ENCODE assay signal across 14 mouse cellular contexts in the genomic region with DNA sequence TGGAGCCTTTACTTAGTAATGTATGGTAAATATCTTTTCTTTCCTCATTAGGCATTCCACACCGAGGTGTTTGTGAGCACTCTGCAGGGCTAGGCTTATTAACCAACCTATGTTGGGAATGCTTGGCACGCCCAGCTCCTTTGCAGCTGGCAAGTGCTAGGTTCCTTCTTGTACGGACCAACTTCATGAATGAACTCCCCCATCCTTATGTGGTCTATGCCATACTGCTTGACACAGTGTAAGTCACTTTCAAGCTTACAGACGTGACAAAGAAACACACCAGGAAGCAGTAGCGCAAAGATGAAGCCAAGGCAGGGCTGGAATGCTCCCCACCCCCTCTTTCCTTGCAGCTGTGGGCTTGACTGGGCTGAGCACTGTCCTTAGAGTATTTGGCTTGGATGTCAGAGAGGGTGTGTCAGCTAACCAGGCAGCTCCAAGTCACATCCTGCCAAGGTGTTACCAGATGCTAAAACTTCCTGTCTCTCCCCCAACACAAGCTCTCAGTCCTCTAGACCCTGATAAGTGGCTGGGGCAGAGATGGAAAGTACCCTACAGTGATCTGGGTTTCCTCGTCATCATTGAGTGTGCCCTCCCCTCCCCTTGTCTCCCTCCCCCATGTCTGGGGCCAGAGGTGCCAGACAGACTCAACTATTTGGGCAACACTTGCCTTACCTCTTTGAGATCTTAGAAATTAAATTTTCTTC.
DNase-seq lines count a peak whose midpoint lies in the region; ATAC-seq and TF ChIP-seq lines count a peak whose summit lies in the region.
"Had no signal": no experiment of that assay in that cellular context is flagged by ENCODE, and none has a peak within 500 bp of the region (broad histone marks: within the 10 kb centered on the region; RNA-seq: fewer than 3 reads in every experiment).

No protein-coding gene starts in this region.

- H3K9ac ChIP-seq in lung, postnatal 0 days (replicated peaks; ENCODE audit: low read depth): no peak overlapping the region
- no peak overlapping the region for H3K9ac ChIP-seq in stomach, embryonic 16.5 days (ENCODE audit: low read length)
- H3K9ac ChIP-seq: heart, embryonic 12.5 days; hindbrain, embryonic 13.5 days had no signal

- 0 out of 2 replicates have a peak overlapping the region, but pooled peaks have one; percentile 38 for H3K27ac ChIP-seq in lung, postnatal 0 days (ENCODE audit: low read length)
- peak overlapping the region; percentile 23; the same call in 1 of the 2 replicates for H3K27ac ChIP-seq in stomach, embryonic 16.5 days (ENCODE audit: low read length)
- H3K27ac ChIP-seq: hindbrain, embryonic 13.5 days had no signal

- 21% methylated on average over 6 of the region's 6 CpGs for WGBS in lung, postnatal 0 days
- WGBS in stomach, embryonic 16.5 days: 44% methylated on average over 6 of the region's 6 CpGs

- H3K4me1 ChIP-seq in lung, postnatal 0 days (ENCODE audit: insufficient read depth, low read depth, low read length): peaks cover 3% of the 10 kb centered on the region; the same call in 1 of the 2 replicates
- H3K4me1 ChIP-seq in E14TG2a.4 (replicated peaks; ENCODE audit: low read depth, low read length): peaks cover 48% of the 10 kb centered on the region
- H3K4me1 ChIP-seq in stomach, embryonic 16.5 days (ENCODE audit: control insufficient read depth, insufficient read depth, low read length): peaks cover 10% of the 10 kb centered on the region
- H3K4me1 ChIP-seq: hindbrain, embryonic 13.5 days had no signal

- H3K9me3 ChIP-seq in lung, postnatal 0 days (ENCODE audit: low read length): no peaks in the 10 kb centered on the region
- peaks cover 16% of the 10 kb centered on the region for H3K9me3 ChIP-seq in E14TG2a.4 (ENCODE audit: low read length)
- H3K9me3 ChIP-seq in stomach, embryonic 16.5 days (replicated peaks; ENCODE audit: control insufficient read depth, low read length): no peaks in the 10 kb centered on the region
- H3K9me3 ChIP-seq: hindbrain, embryonic 13.5 days had no signal

- H3K4me2 ChIP-seq in lung, postnatal 0 days (replicated peaks; ENCODE audit: low read depth, low read length): no peak overlapping the region
- no peak overlapping the region for H3K4me2 ChIP-seq in stomach, embryonic 16.5 days (ENCODE audit: low read depth, low read length)
- H3K4me2 ChIP-seq: heart, embryonic 12.5 days; hindbrain, embryonic 13.5 days had no signal

- H3K36me3 ChIP-seq in lung, postnatal 0 days (ENCODE audit: insufficient read depth, low read length): no peaks in the 10 kb centered on the region
- H3K36me3 ChIP-seq in E14TG2a.4 (ENCODE audit: insufficient read depth, low read length): no peaks in the 10 kb centered on the region
- H3K36me3 ChIP-seq in stomach, embryonic 16.5 days (ENCODE audit: control insufficient read depth, insufficient read depth, low read length): no peaks in the 10 kb centered on the region
- H3K36me3 ChIP-seq: heart, embryonic 12.5 days; hindbrain, embryonic 13.5 days had no signal

- TF ChIP-seq EP300 in lung, postnatal 0 days (IDR thresholded peaks at IDR 0.05): peak; percentile 60

- ATAC-seq in lung, postnatal 0 days: peak; percentile 92
- peak; percentile 74 for ATAC-seq in inflammation-experienced regulatory T-cells, adult 6 months
- no peak for ATAC-seq in stomach, embryonic 16.5 days (ENCODE audit: insufficient read depth, low FRiP score)
- ATAC-seq in erythroblast, adult 5-6 weeks (replicated peaks; ENCODE audit: low FRiP score, poor library complexity, severe bottlenecking): no peak
- ATAC-seq: forebrain, embryonic 16.5 days had no signal

- no peak overlapping the region for H3K4me3 ChIP-seq in lung, postnatal 0 days (ENCODE audit: low read depth, low read length)
- peak overlapping the region; percentile 45 for H3K4me3 ChIP-seq in E14TG2a.4 (replicated peaks; ENCODE audit: low read length)
- H3K4me3 ChIP-seq in stomach, embryonic 16.5 days (replicated peaks; ENCODE audit: low read length): no peak overlapping the region
- H3K4me3 ChIP-seq: heart, embryonic 12.5 days; hindbrain, embryonic 13.5 days had no signal

- H3K27me3 ChIP-seq in lung, postnatal 0 days (replicated peaks; ENCODE audit: insufficient read depth, low read length): no peaks in the 10 kb centered on the region
- H3K27me3 ChIP-seq in E14TG2a.4 (ENCODE audit: insufficient read depth, low read length): no peaks in the 10 kb centered on the region
- no peaks in the 10 kb centered on the region for H3K27me3 ChIP-seq in stomach, embryonic 16.5 days (ENCODE audit: control insufficient read depth, insufficient read depth, low read length)
- H3K27me3 ChIP-seq: heart, embryonic 12.5 days; hindbrain, embryonic 13.5 days had no signal

- peak; percentile 54 for DNase-seq in lung, postnatal 0 days (ENCODE audit: low spot score)
- no peak for DNase-seq in lung, postnatal 4 days
- DNase-seq in adrenal gland, adult (ENCODE audit: inconsistent age in 2 of 2, low spot score in 1 of 2): no peak
- DNase-seq: adrenal gland, postnatal 14 days; gastrocnemius, postnatal 10 days; kidney, adult 9 months; right cerebral cortex, postnatal 25 days had no signal

- TF ChIP-seq CTCF in lung, postnatal 0 days (IDR thresholded peaks at IDR 0.05): no peak
- no peak for TF ChIP-seq CTCF in E14TG2a.4 (conservative IDR thresholded peaks at IDR 0.05; ENCODE audit: low read length)

Comparison
In these comparisons a context has a peak if more than half of its experiments do, and no peak if none do; other contexts are left out.
1. ATAC-seq: peak in lung, postnatal 0 days (single experiment) and inflammation-experienced regulatory T-cells, adult 6 months (single experiment); none in stomach, embryonic 16.5 days (single experiment) and erythroblast, adult 5-6 weeks (single experiment).